Mouse (Mus musculus): ENCODE measurements around the gene Cyp4f18. TPM values are rescaled to one million over a fixed set of nuclear protein-coding genes. Genes with fewer than 3 reads are reported as not detected.

Gene Cyp4f18
- total RNA-seq, 2 experiments from 2014 or later = not detected

GRCm38 (mm10) chr8:72005912-72006311, 3.5 kb downstream of the Cyp4f18 start:
- no peak for DNase-seq (ENCODE audit: low spot score in 2 of 2)
- no peak overlapping the region for H3K4me3 ChIP-seq
- no peak overlapping the region for H3K27ac ChIP-seq
- no peak for TF ChIP-seq CTCF (conservative IDR thresholded peaks at IDR 0.05)

GRCm38 (mm10) chr8:72002942-72003341, 6.5 kb downstream of the Cyp4f18 start:
- Histone ChIP-seq H3K4me3 (no peak overlapping the region), H3K27ac (no peak overlapping the region)
- no peak for TF ChIP-seq CTCF (conservative IDR thresholded peaks at IDR 0.05)
- no peak for DNase-seq (ENCODE audit: low spot score in 2 of 2)

GRCm38 (mm10) chr8:72000223-72000622, 9.2 kb downstream of the Cyp4f18 start:
- Histone ChIP-seq H3K4me3 (no peak overlapping the region), H3K27ac (no peak overlapping the region)
- TF ChIP-seq CTCF (conservative IDR thresholded peaks at IDR 0.05) = no peak
- DNase-seq (ENCODE audit: low spot score in 2 of 2) = no peak

GRCm38 (mm10) chr8:71999434-71999833, 10.0 kb downstream of the Cyp4f18 start:
- Histone ChIP-seq H3K27ac (no peak overlapping the region), H3K4me3 (no peak overlapping the region)
- no peak for TF ChIP-seq CTCF (conservative IDR thresholded peaks at IDR 0.05)
- no peak for DNase-seq (ENCODE audit: low spot score in 2 of 2)

- no peak for TF ChIP-seq CTCF (conservative IDR thresholded peaks at IDR 0.05)
- peak overlapping the region; percentile 54 for H3K4me3 ChIP-seq
- H3K27ac ChIP-seq = peak overlapping the region; percentile 69
- no peak for DNase-seq (ENCODE audit: low spot score in 2 of 2)
These were observed 20.4 kb downstream of the Cyp4f18 start for GRCm38 (mm10) chr8:71988867-71989599.

- TF ChIP-seq CTCF (conservative IDR thresholded peaks at IDR 0.05) = peak; percentile 63
- DNase-seq (ENCODE audit: low spot score in 2 of 2) = peak; percentile 69 to 71
- H3K4me3 ChIP-seq = peak overlapping the region; percentile 54
- H3K27ac ChIP-seq = peak overlapping the region; percentile 69
These were observed 21.1 kb downstream of the Cyp4f18 start for GRCm38 (mm10) chr8:71988110-71988866.

- H3K27ac ChIP-seq = no peak overlapping the region
- DNase-seq (ENCODE audit: low spot score in 2 of 2) = no peak
- no peak overlapping the region for H3K4me3 ChIP-seq
- peak; percentile 68 for TF ChIP-seq CTCF (conservative IDR thresholded peaks at IDR 0.05)
These were observed 24.8 kb downstream of the Cyp4f18 start for GRCm38 (mm10) chr8:71984601-71985000.

- TF ChIP-seq CTCF (conservative IDR thresholded peaks at IDR 0.05) = no peak
- DNase-seq (ENCODE audit: low spot score in 2 of 2) = no peak
- H3K4me3 ChIP-seq = no peak overlapping the region
- H3K27ac ChIP-seq = no peak overlapping the region
These were observed 28.0 kb downstream of the Cyp4f18 start for GRCm38 (mm10) chr8:71981456-71981855.

- TF ChIP-seq CTCF (conservative IDR thresholded peaks at IDR 0.05) = no peak
These were observed 28.4 kb downstream of the Cyp4f18 start for GRCm38 (mm10) chr8:71981032-71981431.

GRCm38 (mm10) chr8:71974211-71974610, 35.2 kb downstream of the Cyp4f18 start:
- Histone ChIP-seq H3K27ac (no peak overlapping the region), H3K4me3 (no peak overlapping the region)
- no peak for DNase-seq (ENCODE audit: low spot score in 2 of 2)
- no peak for TF ChIP-seq CTCF (conservative IDR thresholded peaks at IDR 0.05)

More at GRCm38 (mm10) chr8:71981032-71981431, 28.4 kb downstream of the Cyp4f18 start:
- Histone ChIP-seq H3K4me3 (no peak overlapping the region), H3K27ac (no peak overlapping the region)
- DNase-seq (ENCODE audit: low spot score in 2 of 2) = no peak

- Histone ChIP-seq H3K27ac (no peak overlapping the region), H3K4me3 (no peak overlapping the region)
- TF ChIP-seq CTCF (conservative IDR thresholded peaks at IDR 0.05) = peak; percentile 85
- DNase-seq (ENCODE audit: low spot score in 2 of 2) = no peak
These were observed 37.5 kb downstream of the Cyp4f18 start for GRCm38 (mm10) chr8:71971945-71972344.

GRCm38 (mm10) chr8:71968636-71969035, 40.8 kb downstream of the Cyp4f18 start:
- H3K4me3 ChIP-seq = no peak overlapping the region
- H3K27ac ChIP-seq = no peak overlapping the region
- no peak for TF ChIP-seq CTCF (conservative IDR thresholded peaks at IDR 0.05)
- no peak for DNase-seq (ENCODE audit: low spot score in 2 of 2)

GRCm38 (mm10) chr8:71968100-71968499, 41.3 kb downstream of the Cyp4f18 start:
- TF ChIP-seq CTCF (conservative IDR thresholded peaks at IDR 0.05) = no peak
- Histone ChIP-seq H3K27ac (no peak overlapping the region), H3K4me3 (no peak overlapping the region)
- DNase-seq (ENCODE audit: low spot score in 2 of 2) = no peak
